Mouse (Mus musculus): ENCODE results near the gene Cbln1.

Gene Cbln1

DNA sequence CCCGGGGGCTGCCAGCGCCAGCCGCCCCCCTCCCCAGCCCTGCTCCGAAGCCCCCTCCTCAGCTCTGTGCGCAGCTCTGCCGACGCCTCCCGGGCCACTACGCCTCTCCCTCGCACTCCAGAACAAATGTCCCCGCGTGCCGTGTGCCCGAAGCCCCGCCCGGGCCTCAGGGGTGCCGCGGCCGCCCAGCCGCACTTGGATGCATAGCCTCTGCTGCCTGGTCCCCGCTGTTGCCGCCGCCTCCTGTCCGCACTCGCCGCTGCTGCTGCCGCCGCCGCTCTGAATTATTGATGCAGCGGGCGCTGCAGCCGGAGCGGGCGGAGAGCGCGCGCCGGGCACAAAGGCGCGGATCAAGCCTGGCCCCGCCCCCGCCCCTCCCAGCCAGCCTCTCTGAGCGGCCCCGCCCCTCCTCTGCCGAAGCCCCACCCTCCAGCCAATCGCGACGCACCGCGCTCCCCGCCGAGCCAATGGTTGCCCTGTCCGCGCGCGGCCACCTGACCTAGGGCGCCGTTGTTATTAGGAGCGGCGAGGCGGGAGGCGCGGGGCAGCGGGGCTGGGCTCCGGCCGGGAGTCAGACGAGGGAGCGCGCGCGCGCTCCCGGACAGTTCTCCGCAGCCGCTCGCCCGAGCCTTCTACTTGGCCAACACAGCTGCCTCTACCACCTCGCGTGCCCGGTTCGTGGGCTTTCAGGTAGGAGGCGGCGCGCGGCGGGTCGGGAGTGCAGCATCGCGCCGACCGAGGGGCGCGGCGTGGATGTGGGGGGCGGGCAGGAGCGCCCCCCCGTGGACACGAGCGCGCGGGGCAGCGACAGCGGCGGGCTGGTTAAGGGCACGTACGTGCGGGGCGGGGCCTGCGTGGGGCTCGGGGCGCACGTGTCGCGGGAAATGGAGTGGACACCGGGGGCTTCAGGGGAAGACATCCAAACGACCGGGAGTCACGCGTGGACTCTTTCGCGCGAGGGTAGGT lies at the start of gene Cbln1:
Gene Cbln1, minus strand, starts transcription at position 339 of the 966 bp plus-strand sequence.
- DNase-seq: peak; percentile 86 to 89

DNA sequence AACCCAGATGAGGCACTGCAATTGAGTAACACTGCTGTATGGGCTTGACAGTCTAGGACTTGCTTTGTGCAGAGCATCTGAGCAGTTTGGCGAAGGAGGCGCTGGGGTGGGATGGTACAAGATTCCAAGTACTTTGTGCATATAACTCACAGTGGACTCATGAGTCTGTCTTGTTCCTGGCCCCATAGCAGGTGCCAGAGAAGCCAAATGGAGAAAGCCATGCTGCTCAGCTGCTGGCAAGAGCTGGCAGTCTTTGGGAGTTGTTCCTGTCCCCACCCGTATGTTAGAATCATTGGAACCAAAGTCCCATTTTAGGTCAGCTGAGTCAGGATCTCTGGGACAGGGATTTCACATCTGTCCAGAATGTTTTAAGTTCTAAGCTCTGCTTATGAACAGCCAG lies 44.7 kb upstream of the Cbln1 start:
- no peak for DNase-seq

GRCm38 (mm10) chr8:87513796-87514195 lies 41.4 kb upstream of the Cbln1 start:
- DNase-seq: no peak

GRCm38 (mm10) chr8:87513350-87513749 lies 40.9 kb upstream of the Cbln1 start:
- no peak for DNase-seq

- no peak for DNase-seq
Measured at GRCm38 (mm10) chr8:87512636-87513035, 40.2 kb upstream of the Cbln1 start.

DNA sequence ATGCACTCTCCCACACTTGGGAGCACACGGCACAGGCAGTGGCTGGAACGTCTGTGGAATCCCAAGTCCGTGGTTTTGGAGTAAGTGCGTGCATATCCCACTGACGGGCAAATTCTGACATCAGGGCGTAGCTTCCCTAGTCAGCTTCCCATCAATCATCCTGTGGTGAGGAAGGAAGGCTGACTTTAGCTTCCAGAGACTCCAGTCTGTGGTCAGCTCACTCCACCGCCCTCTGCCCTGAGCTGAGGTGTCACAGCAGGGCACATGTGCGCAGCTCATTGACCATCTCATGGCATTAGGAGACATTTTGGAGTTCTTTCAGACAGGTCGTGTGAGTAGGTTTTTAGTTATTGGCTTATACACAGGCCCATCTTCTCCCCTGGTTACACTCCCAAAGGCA lies 34.6 kb upstream of the Cbln1 start:
- no peak for DNase-seq

DNA sequence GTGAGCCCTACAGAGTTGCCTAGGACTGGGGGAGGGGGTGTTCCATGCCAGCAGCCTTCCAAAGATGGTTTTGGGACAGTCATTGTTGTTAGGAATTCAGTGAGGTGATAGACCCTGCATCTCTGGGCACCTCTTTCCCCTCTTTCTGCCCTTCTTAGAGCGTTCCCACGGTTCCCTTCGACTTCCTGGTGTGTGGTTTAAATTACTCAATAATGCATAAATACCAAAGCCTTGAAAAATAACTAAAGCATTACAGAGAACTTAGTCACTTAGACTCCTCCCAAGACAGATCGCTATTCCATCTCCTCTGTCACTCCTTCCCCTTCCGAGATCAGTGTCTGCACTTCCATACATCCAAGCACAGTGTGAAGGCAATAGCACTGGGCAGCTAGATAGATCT lies 32.0 kb upstream of the Cbln1 start:
- DNase-seq: no peak

GRCm38 (mm10) chr8:87502684-87503083 lies 30.3 kb upstream of the Cbln1 start:
- DNase-seq: no peak

DNA sequence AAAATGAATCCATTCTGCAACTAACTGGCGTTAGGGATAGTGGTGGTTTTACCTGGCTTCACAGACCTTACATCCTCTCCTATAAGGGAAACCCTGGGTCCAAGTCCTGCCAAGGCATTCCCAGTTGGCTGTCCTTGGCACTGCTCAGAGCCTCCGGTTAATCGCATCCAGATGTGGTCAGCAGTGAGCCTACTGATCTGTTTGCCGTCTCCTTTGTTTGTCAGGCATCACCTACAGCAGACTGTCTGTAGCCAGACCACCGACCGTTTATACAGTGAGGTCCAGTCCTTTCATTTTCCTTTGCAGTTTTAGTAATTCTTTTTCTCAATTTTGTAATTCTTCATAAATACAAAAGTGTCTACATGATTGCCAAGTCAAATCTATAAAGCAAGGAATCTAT lies 25.2 kb upstream of the Cbln1 start:
- no peak for DNase-seq

GRCm38 (mm10) chr8:87496511-87496910 lies 24.1 kb upstream of the Cbln1 start:
- DNase-seq: no peak

DNA sequence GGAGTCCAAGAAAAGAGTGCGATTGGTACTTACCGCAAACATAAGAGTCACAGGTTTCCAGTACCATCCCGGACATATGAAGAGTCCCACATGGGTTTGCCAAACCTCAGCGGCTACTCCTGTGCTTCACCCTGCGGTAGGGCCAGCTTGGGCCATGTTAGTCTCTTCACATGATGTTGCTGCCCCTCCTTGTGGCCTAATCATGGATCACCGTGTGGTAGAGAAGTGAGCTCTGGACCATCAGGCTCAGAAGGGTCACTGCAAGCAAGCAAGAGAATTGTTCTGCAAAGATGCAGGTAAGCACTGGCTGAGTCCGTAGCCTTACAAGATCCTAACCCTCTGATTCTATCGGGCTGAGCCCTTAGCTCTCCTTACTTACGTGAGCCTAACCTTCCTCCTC lies 22.5 kb upstream of the Cbln1 start:
- no peak for DNase-seq

GRCm38 (mm10) chr8:87489841-87490415 lies 17.5 kb upstream of the Cbln1 start:
- DNase-seq: no peak

- DNase-seq: no peak
Measured at GRCm38 (mm10) chr8:87481396-87481795, 9.0 kb upstream of the Cbln1 start.

GRCm38 (mm10) chr8:87478221-87478620 lies 5.8 kb upstream of the Cbln1 start:
- no peak for DNase-seq

DNA sequence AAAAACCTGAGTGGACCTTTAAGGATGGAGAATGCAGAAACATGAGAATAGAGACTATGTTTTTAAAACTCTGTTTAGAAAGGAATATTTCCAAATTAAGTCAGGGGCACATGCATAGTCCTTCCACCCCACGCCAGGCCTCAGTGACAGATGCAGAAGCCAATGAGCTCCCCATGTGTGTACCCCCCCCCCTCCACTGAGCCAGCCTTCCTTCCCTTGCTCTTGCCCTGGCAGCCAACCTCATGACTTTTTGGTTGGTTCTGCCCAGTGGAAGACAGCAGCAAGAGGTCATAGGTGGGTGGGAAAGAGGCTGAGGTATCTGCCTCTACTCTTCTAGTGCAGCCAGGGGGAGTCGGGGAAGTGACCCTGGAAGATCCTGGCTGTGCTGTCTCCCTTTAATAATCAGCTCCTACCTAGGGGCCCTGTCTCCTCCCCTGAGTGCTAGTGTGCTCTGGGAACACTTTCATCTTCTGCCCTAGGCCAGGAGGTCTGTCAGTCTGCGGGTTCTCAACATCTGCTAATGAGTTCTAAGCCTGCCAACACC lies 4.8 kb upstream of the Cbln1 start:
- no peak for DNase-seq

DNA sequence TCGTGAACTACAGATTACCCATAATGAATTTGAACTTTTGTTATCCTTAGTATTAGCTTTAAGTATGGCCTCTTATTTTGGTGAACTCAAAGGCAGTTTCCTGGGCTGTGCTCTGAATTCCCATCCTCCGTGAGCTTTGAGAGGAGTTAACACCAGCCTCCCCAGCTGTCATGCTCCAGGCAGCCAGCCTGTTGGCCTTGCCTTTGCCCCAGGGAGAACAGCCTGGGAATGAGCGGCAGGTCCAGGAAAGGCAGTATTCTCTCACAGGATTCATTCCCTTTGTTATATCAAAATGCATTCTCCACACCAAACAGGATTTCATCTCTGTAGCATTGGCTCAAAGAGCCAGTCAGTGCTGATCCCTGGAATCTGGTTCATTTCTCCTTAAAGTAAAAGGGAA lies 3.1 kb upstream of the Cbln1 start:
- no peak for DNase-seq

DNA sequence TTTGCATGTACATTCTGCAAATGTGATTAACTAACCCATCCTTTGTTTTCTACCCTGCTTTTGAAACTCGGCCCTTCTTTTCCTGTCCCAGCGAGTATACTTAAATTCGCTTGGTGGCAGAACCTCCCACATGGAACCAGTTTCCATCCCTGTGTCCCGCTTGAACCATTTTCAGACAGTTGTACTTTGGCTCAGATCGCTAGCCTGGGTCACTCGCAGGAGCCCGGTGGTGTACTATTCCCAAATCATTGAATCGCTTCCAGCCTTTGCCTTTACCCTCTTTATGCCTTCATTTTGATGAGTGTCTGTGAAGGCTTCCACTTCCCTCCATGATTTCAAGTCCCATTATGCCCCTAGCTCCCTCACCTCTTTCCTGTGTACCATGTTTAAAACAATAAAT lies 2.0 kb upstream of the Cbln1 start:
- DNase-seq: no peak

DNA sequence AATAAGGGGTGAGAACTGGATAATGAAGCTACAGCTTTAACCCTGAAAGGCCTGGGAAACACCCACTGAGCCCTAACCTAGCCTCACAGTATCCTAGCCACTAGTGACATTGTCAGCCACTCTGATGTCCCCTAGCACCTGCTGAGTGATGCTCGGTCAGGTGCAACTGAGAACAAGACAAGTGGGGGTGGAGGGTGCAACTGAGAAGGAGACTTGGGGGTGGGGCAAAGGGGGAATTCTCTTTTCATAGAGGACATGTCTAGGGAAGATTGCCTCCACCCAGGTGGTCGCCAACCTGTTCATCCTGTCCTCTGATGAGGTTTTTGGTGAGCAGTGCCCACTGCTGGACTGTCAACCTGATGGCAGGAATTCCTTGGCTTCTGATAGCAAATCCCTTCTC lies 1.5 kb upstream of the Cbln1 start:
- no peak for DNase-seq

DNA sequence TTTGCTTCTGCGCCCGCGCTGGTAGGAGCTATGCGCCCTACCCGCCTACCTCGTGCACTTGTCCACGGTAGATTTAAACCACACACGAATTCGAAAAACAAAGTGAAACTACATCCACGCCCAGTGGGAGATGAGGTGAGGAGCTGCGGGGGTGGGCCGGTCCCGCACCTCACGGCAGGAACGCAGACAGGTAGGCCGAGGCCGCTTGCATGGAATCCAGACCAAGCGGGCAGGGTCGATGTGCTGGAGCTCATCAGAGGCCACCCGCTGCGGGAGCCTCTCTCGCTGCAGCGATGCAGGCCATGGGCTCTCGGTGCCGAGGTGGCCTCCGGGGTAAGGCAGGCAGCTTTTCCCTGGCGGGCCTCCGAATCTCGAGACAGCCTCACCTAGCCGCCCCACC lies 905 bp upstream of the Cbln1 start:
- no peak for DNase-seq

GRCm38 (mm10) chr8:87471603-87472270 lies 672 bp downstream of the Cbln1 start:
- DNase-seq: no peak

- no peak for DNase-seq
Measured at GRCm38 (mm10) chr8:87470834-87471602, 1.4 kb downstream of the Cbln1 start.

GRCm38 (mm10) chr8:87469931-87470833 lies 2.2 kb downstream of the Cbln1 start:
- peak; percentile 6 to 27 for DNase-seq

All from lung, postnatal 4 days (tissue).